Mouse (Mus musculus) small intestine, adult 2 months (tissue): Measurements from ENCODE around the gene Tfb1m. TPM values are rescaled to one million over a fixed set of nuclear protein-coding genes. Genes with fewer than 3 reads are reported as not detected.
A peak's percentile ranks its signal among the peaks of the same experiment; 100 is the strongest.

Source experiments
- H3K27ac ChIP-seq: fragments of 200-500 bp; 2 replicates; pipeline ENCODE4 v1.5.1; 2012; ENCODE audit warnings: low read depth, low read length, control low read depth, inconsistent platforms; ENCODE audit not compliant: insufficient read depth
- H3K27me3 ChIP-seq: fragments of 200-500 bp; 2 replicates; pipeline ENCODE4 v1.6.1; 2012; ENCODE audit warnings: mild to moderate bottlenecking, moderate library complexity, low read length, inconsistent platforms; ENCODE audit not compliant: control insufficient read depth, insufficient read depth
- H3K36me3 ChIP-seq: fragments of 200-500 bp; 2 replicates; pipeline ENCODE4 v1.6.1; 2012; ENCODE audit warnings: mild to moderate bottlenecking, low read length, control low read depth, inconsistent platforms; ENCODE audit not compliant: control insufficient read depth, insufficient read depth
- H3K4me1 ChIP-seq: fragments of 200-500 bp; 2 replicates; pipeline ENCODE4 v1.6.1; 2012; ENCODE audit warnings: low read length, inconsistent platforms, mixed read lengths; ENCODE audit not compliant: control insufficient read depth, insufficient read depth, insufficient read length
- H3K4me3 ChIP-seq: fragments of 200-500 bp; 2 replicates; pipeline ENCODE4 v1.5.1; 2012; ENCODE audit warnings: low read depth, mild to moderate bottlenecking, control low read depth, inconsistent platforms, low read length, moderate library complexity
- CTCF ChIP-seq: fragments of 200-500 bp; IDR thresholded peaks from 2 replicates; pipeline ENCODE4 v1.5.1; 2012; ENCODE audit warnings: low read depth, mild to moderate bottlenecking, control low read depth, inconsistent platforms, low read length, moderate library complexity, mixed read lengths; ENCODE audit not compliant: insufficient replicate concordance, insufficient read length; ENCODE audit errors: extremely low read depth
- POLR2A ChIP-seq: fragments of 200-500 bp; IDR thresholded peaks from 2 replicates; pipeline ENCODE4 v1.6.1; 2012; ENCODE audit warnings: low read depth, mild to moderate bottlenecking, control low read depth, inconsistent platforms, low read length, moderate library complexity
- WGBS: fragments of 180-500 bp; shearing (Covaris S2); methylation state at CpG from one replicate; pipeline ENCODE4 v1.1.7; 2018; 5-methylcytosine and 5-hydroxymethylcytosine counted together
- polyA plus RNA-seq: library from polyadenylated mRNA; depleted of rRNA; stranded (reverse); fragments of >200 nt; gene quantifications from 2 replicates; pipeline ENCODE4 v1.2.3, GENCODE M21; 2012; rRNA removed

The Tfb1m gene
- polyA plus RNA-seq: 0.22 and 0.34 TPM in 2 replicates

GRCm38 (mm10) chr17:3557331-3558311 is at the start of gene Tfb1m:
Tfb1m (minus strand) TSS chr17:3557781.
- Histone ChIP-seq H3K4me3 (peak within 1 kb of the TSS; percentile 91), H3K27me3 (no peaks in the 10 kb centered on the region), H3K27ac (peak within 1 kb of the TSS; percentile 72), H3K4me1 (peaks cover 4% of the 10 kb centered on the region; the same call in 1 of the 2 replicates), H3K36me3 (no peaks in the 10 kb centered on the region; the same call in 1 of the 2 replicates)
- TF ChIP-seq CTCF (no peak; the same call in 1 of the 2 replicates), POLR2A (peak; percentile 44; the same call in 1 of the 2 replicates)
- under 1% methylated on average over 60 of the region's 60 CpGs for whole genome bisulfite sequencing

GRCm38 (mm10) chr17:3602954-3603672 is 45.5 kb upstream of the Tfb1m start:
- no peaks in the 10 kb centered on the region for H3K27me3 ChIP-seq
- TF ChIP-seq POLR2A: no peak
- no peaks in the 10 kb centered on the region for H3K36me3 ChIP-seq
- no peaks in the 10 kb centered on the region for H3K4me1 ChIP-seq
- no peak overlapping the region for H3K27ac ChIP-seq
- 71% methylated on average over 6 of the region's 6 CpGs for WGBS
- no peak overlapping the region for H3K4me3 ChIP-seq

- 68% methylated on average over 1 of the region's 1 CpGs for WGBS
These were observed 40.8 kb upstream of the Tfb1m start for GRCm38 (mm10) chr17:3598393-3598792.

GRCm38 (mm10) chr17:3597866-3598265 is 40.3 kb upstream of the Tfb1m start:
- 83% methylated on average over 1 of the region's 1 CpGs for WGBS
- Histone ChIP-seq H3K36me3 (no peaks in the 10 kb centered on the region), H3K27me3 (no peaks in the 10 kb centered on the region), H3K4me3 (no peak overlapping the region), H3K27ac (no peak overlapping the region), H3K4me1 (no peaks in the 10 kb centered on the region)
- TF ChIP-seq CTCF (no peak), POLR2A (no peak)

More at GRCm38 (mm10) chr17:3598393-3598792, 40.8 kb upstream of the Tfb1m start:
- TF ChIP-seq CTCF (no peak), POLR2A (no peak)
- Histone ChIP-seq H3K4me3 (no peak overlapping the region), H3K27me3 (no peaks in the 10 kb centered on the region), H3K4me1 (no peaks in the 10 kb centered on the region), H3K27ac (no peak overlapping the region), H3K36me3 (no peaks in the 10 kb centered on the region)

GRCm38 (mm10) chr17:3597130-3597529 is 39.5 kb upstream of the Tfb1m start:
- Histone ChIP-seq H3K27me3 (no peaks in the 10 kb centered on the region), H3K36me3 (no peaks in the 10 kb centered on the region), H3K4me1 (no peaks in the 10 kb centered on the region), H3K27ac (no peak overlapping the region), H3K4me3 (no peak overlapping the region)
- WGBS: 69% methylated on average over 1 of the region's 1 CpGs
- TF ChIP-seq POLR2A (no peak), CTCF (no peak)

GRCm38 (mm10) chr17:3570876-3571275 is 13.3 kb upstream of the Tfb1m start:
- H3K27me3 ChIP-seq: no peaks in the 10 kb centered on the region
- H3K36me3 ChIP-seq: no peaks in the 10 kb centered on the region
- WGBS: 1% methylated on average over 12 of the region's 12 CpGs
- TF ChIP-seq CTCF (peak; percentile 72; the same call in 1 of the 2 replicates), POLR2A (no peak)
- no peak overlapping the region for H3K4me3 ChIP-seq
- no peaks in the 10 kb centered on the region for H3K4me1 ChIP-seq
- no peak overlapping the region for H3K27ac ChIP-seq

- H3K27me3 ChIP-seq: no peaks in the 10 kb centered on the region
- 54% methylated on average over 8 of the region's 8 CpGs for WGBS
- no peak overlapping the region for H3K27ac ChIP-seq
- H3K4me1 ChIP-seq: no peaks in the 10 kb centered on the region; the same call in 1 of the 2 replicates
- H3K36me3 ChIP-seq: no peaks in the 10 kb centered on the region
- H3K4me3 ChIP-seq: no peak overlapping the region
- TF ChIP-seq CTCF (peak; percentile 43; the same call in 1 of the 2 replicates), POLR2A (no peak)
These were observed 4.8 kb upstream of the Tfb1m start for GRCm38 (mm10) chr17:3562405-3562804.
